Mouse (Mus musculus) ovary, adult 18-20 months (tissue): ENCODE results near the gene Foxl1.

Source experiments
- DNase-seq: peaks from one replicate; pipeline ENCODE4 v3.0.0; 2022; ENCODE audit warnings: low spot score, mixed read lengths

The Foxl1 gene

DNA sequence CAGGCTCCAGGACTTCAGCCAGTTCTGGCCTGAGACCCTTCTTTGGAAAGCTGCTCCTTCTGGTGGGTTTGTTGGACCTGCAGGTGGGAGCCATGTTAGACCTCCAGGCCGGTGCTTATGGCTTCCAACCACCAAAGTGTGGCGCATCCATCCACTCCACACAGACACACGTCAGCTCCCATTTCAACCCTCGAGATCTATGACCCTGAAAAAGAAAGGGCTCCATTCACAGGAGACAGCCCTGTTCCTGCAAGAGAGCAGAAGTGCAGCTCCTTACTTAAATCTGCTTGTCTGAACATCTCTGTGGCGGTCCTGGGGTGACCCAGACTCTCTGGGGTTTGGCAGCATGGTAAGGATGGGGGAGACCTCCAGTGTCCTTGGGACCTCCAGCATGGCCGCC, 34.2 kb upstream of the Foxl1 start:
- DNase-seq = no peak

GRCm38 (mm10) chr8:121104049-121104818, 23.5 kb upstream of the Foxl1 start:
- no peak for DNase-seq

DNA sequence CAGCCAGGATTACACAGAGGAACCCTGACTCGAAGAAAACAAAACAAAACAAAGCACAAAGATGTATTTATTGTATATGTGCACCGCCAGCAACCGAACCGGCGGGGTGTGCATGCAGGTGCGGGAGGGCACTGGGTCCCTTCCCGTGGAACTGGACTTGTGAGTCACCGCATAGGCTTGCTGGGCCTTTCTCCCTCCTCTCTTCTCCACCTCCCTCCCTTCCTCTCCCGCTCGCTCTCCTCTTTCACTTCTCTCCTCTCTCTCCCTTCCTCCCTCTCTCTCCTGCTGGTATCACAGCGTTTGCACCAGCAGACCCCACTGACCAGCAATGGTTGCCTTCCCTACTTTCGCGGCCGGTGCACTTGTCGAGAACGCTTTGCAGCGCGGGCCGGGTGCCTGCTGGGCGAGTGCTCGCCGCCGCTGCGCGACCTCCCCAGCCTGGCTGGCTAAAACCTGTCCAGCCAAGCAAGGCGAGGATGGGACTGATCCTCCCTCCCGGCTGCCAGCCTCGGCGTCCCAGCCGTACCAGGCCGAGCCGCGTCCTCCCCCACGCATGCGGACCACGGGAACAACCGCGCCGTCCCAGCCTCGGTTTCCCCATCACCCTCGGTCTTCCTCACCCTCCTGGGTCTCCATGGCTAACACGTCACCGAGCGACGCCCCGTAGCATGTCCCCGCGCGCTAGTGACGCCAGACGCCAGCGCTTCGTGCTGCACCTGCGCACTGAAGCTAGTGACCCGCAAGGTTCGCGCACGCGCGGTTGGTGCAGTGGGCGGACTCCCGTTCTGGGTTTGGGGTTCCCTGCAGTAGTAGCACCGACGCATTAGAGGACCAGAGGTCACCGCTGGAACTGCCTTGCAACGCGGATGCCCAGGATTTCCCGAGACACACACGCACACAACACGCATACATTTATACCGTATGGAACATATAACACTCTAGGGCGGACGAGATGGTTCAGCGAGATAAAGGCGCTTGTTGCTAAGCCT, 19.8 kb upstream of the Foxl1 start, which contains the start of gene Mthfsd:
Mthfsd (minus strand) TSS at position 725 of the 989 bp plus-strand sequence.
- DNase-seq = peak; percentile 97

DNA sequence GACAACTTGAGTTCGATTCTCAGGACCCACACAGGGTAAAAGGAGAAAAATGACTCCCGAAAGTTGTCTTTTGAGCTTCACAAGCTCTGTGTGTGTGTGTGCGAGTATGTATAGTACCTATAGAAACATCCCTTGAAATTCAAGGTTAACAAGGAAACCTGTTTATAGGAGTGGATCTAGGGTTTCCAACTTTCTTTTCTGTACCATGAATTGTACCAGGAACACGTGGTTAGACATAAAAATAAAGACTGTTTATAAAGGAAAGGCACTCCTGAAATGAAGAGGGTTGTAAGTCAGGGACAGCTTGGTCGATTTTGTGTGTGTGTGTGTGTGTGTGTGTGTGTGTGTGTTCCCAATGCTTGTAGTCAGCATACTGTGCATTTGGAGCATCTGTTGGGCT, 19.1 kb upstream of the Foxl1 start:
- no peak for DNase-seq

DNA sequence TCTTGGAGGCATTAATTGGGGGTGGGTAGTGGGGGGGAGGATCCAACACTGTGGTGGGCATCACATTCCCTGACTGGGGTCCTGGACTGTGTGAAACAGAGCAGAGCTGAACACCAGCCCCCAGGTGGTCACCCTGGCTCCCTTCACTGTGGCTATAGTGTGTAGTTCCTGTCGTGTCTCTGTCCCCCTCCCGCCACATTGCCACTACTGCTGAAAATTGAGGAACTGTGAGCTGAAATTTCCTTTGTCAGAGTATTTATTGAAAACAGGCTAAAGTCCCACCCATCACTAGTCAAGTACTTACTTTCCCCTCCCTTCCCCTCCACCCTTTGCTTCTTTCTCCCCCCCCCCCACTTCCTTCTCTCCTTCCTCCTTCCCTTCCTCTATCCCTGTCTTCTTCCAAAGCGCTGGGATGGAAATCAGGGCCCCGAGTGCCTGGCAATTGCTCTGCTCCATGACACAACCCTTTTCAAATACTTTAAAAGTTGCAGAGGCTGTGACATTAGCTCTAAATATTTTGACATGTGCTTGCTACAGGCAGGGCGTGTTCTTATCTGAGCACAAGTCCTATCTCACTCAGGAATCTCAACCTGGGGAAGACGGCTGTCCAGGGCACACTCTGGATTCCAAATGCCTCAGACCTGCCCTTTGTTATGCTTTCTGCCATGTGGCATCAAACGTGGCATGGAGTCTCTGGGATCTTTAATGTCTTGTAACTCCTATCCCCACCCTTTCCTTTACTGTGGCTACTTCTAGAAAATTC, 16.4 kb upstream of the Foxl1 start:
- DNase-seq = no peak

GRCm38 (mm10) chr8:121113261-121113660, 14.5 kb upstream of the Foxl1 start:
- peak; percentile 81 for DNase-seq

DNA sequence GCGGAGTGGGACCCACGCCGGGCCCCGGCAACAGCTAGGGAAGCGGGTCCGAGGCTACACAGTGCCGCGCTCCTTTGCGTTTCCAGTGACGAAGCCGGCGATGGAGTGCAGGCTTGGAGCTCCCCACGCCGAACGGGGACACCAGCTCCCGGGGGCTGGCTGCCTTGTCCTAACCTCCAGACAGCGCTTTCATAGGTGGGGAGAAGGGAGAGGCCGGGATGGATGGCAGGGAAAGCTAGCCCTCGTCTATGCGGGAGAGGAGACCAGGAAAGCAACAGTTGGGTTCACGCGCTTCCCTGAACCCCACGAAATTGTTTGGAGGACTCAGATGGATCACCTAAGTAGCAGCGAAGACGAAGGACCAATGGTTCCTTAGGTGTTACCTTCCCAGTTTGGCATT, 12.6 kb upstream of the Foxl1 start:
- no peak for DNase-seq

DNA sequence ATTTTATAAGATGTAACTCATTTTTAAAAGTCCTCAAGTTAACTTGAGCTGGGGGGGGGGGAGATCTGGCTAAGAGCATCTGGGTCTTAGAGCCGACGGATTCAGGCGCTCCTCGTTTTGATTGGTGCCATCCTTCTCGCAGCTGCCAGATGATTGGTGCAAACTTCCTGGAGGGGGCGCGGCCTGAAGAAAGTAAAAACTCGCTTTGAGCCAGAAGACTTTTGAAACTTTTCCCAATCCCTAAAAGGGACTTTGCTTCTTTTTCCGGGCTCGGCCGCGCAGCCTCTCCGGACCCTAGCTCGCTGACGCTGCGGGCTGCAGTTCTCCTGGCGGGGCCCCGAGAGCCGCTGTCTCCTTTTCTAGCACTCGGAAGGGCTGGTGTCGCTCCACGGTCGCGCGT, 11.8 kb upstream of the Foxl1 start, which contains the start of gene Foxc2:
Foxc2 (plus strand) TSS at position 224 of the 400 bp plus-strand sequence.
- DNase-seq = peak; percentile 81

DNA sequence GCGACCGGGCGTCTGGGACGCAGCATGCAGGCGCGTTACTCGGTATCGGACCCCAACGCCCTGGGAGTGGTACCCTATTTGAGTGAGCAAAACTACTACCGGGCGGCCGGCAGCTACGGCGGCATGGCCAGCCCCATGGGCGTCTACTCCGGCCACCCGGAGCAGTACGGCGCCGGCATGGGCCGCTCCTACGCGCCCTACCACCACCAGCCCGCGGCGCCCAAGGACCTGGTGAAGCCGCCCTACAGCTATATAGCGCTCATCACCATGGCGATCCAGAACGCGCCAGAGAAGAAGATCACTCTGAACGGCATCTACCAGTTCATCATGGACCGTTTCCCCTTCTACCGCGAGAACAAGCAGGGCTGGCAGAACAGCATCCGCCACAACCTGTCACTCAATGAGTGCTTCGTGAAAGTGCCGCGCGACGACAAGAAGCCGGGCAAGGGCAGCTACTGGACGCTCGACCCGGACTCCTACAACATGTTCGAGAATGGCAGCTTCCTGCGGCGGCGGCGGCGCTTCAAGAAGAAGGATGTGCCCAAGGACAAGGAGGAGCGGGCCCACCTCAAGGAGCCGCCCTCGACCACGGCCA, 11.1 kb upstream of the Foxl1 start:
- DNase-seq = no peak

DNA sequence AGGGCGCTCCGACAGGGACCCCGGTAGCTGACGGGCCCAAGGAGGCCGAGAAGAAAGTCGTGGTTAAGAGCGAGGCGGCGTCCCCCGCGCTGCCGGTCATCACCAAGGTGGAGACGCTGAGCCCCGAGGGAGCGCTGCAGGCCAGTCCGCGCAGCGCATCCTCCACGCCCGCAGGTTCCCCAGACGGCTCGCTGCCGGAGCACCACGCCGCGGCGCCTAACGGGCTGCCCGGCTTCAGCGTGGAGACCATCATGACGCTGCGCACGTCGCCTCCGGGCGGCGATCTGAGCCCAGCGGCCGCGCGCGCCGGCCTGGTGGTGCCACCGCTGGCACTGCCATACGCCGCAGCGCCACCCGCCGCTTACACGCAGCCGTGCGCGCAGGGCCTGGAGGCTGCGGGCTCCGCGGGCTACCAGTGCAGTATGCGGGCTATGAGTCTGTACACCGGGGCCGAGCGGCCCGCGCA, 10.5 kb upstream of the Foxl1 start:
- no peak for DNase-seq

DNA sequence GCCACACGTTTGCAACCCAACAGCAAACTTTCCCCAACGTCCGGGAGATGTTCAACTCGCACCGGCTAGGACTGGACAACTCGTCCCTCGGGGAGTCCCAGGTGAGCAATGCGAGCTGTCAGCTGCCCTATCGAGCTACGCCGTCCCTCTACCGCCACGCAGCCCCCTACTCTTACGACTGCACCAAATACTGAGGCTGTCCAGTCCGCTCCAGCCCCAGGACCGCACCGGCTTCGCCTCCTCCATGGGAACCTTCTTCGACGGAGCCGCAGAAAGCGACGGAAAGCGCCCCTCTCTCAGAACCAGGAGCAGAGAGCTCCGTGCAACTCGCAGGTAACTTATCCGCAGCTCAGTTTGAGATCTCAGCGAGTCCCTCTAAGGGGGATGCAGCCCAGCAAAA, 9.8 kb upstream of the Foxl1 start:
- no peak for DNase-seq

GRCm38 (mm10) chr8:121118634-121119420, 8.9 kb upstream of the Foxl1 start:
- DNase-seq = no peak

DNA sequence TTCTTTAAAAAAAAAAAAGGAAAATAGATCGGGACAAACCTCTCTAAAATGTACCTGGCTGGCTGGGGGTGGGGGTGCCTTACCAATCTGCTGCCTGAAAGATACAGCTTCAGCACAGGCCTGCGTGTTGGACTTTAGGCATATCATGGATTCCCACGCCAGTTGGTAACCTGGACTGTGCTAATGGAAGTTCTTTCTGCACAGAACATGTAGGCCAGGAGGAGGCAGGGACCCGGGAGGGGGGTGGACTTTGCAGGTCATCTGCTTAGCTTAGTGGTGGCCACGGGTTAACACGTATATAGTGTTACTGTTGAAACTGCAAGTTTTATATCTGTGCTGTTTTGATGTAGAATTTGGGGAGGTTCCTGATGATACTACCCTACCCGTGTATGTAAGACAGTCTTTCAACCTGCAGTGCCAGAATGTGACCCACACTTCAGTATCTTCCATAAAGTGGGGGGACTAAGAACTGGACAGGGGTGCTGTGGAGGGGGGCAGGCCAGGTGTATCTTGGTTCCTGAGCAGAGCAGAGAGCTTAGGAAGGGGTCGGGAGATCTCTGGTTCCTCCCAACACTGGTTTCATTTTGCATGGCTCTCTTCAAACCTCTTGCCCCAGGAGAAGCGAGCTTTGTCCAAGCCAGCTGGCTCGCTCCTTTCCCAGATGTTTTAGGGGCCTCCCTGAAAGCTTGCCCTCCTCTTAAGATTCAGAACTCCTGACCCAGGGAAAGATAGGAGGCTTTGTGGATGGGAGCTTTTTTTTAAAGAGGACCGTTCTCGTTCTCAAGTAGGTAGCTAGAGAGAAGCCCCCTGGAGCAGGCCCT, 7.9 kb upstream of the Foxl1 start:
- no peak for DNase-seq

DNA sequence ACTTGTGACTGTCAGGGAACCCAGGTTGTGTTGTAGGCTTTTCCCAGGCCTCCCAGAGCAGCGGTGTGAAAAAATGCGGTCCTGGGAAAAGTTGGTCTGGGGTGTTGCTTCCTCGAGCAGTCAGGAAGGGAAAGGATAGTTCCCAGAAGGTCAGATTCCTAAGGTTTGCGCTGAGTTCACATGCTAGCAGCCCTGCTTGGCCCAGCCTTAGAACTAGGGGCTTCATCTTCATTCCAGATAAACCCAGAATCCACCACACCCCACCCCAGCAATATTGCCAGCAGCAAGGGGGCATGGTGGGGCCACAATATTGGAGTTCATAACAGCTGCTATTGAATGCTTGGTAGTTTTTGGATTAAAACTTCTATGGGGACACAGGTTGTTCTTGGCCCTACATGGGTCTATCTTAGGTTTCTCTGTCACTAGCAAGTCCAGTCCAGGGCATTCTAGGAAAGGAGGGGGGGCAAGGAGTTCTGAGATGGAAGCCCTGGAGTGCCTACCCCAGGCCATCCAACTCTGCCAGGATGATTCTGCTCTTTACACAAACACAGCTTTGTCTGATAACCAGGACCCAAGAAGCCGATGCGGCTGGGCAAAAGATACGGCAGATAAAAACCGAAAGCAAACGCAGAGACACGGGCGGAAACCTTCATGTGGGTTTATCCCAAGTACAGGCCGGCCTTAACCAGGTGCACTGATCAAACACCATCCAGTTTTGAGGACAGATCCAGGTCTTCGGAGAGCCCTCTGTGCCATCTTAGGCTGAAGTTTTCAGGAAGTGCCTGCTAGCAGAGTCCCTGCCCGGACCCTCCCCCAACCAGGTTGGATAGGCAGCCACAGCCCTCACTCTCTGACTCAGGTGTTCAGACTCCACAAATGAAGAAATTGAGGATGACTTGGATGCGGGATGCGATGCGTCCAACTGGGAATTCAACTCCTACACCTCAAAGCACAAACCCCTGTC, 7.0 kb upstream of the Foxl1 start:
- DNase-seq = no peak

DNA sequence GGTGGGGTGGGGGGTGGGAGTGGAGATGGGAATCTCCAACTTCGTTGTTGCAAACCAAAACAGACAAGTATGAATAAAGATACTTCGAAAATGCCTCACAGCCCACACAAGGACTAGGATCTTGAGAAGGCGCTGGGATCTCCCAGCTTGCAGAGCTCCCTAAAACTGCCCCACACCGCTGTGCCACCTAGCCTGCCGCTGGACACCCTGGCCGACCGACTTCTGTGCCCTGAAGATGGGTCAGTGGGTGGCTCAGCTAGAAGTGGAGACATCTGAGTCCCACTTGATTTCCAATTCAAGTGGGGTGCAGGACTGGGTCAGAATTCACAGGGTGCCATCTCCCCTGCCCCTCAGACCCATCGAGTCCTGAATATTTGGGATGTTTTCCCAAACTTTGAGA, 6.0 kb upstream of the Foxl1 start:
- DNase-seq = no peak

DNA sequence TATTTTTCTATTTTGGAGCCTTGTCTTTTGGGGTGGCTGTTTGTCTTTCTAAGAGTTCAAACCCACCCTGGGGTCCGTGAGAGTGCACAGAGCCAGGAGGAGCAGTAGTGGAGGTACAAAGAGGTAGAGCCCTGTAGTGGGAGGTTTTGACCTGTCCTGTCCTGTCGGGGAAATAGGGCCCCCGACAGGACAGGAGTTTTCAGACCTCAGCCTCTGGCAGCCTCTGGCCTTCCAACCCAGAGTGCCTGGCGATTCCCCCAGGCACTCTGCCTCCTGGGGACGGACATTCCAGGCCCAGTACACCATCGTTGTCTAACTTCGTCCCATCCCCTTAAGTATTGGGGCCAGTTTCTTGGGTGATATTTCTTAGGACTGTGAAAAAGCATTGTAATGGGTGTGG, 5.4 kb upstream of the Foxl1 start:
- no peak for DNase-seq

DNA sequence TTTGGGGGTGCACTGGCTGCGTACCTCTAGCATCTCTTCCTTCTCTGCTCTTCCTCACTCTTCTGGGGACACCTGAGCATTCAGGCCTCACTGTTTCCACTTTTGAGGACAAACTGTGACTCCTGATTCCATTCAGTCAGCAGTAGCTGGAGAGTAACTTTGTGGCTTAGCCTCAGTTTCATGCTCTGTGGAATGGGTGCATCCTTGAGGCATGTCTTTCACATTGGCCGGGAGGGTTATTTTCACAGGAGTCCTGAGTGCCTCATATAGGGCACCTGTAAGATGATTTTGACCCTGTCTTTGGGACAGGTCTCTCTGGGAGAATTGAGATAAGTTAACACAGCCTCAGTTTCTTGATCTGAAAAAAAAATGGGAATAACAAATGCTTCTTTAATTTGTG, 4.6 kb upstream of the Foxl1 start:
- DNase-seq = no peak

DNA sequence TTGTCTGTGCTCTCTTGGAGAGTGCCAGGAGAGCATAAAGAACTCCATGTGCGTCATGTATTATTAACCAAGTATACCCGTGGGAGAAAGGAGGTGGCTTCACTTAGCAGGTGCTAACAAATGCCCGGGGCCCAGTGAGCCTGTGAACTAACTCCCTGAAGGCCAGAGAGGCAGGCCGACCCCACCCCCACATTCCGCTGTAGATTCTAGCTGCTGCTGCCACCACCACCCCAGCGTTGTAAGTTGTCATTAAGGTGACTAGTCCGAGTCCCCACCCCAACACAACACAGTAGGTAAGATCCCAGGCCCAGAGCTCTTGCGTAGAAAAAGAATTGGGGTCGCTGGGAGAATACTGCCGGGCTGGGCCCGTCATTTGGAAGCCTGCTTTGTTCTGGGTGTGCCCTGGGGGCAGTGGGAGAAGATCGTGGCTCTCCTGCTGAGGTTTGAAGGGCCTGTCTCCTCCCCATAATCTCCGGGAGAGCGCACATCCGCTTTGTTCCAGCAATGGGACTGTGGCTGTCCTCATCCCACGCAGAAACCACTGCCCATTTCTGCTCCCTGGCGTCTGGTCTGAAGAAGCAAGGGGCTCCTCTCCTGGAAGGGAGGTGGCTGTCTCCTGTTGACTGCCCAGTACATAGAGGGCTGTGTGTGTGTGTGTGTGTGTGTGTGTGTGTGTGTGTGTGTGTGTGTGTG, 3.0 kb upstream of the Foxl1 start:
- DNase-seq = no peak
